Mouse (Mus musculus) kidney, adult 11 months (tissue): ENCODE results near the gene Gpr84.

Experiments
- DNase-seq: peaks from one replicate; pipeline ENCODE4 v3.0.0; 2022

Gpr84 gene

GRCm38 (mm10) chr15:103310365-103310910, at the start of gene Gpr84:
Gene Gpr84, minus strand, starts transcription at chr15:103310612.
- DNase-seq: no peak

DNA sequence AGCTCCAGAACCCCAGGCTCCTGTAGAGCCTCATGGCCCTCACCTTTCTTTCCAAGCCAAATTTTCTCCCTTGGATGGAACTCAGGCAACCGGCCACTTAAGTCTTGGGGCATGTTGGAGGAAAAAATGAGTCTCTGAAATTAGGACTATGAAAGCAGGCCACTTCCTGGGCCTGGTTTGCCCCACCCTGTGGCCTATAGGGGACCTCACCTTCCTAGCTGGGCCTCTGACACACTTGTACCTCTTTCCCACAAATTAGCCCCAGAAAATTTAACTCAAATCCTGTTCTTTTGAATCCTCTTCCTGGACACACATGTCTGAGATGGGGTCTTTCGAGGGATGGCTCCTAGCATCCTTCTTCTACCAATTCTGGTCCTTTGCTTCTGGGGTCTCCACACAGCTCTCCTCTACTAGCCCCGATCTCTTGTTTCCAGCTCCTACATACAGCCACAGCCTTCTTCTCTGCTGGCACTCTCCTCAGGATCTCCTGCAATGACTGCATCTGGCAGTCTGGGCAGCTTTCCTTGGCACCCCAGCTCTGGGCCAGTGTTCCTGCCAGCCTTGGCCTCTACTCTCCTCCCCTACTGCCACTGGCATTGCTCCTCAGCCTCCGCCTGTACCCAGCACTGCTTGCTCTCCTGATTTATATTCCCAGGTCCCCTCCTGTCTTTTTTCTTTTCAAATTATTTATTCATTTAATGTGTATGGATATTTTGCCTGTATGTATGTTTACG, 49.6 kb upstream of the Gpr84 start:
- DNase-seq: no peak

DNA sequence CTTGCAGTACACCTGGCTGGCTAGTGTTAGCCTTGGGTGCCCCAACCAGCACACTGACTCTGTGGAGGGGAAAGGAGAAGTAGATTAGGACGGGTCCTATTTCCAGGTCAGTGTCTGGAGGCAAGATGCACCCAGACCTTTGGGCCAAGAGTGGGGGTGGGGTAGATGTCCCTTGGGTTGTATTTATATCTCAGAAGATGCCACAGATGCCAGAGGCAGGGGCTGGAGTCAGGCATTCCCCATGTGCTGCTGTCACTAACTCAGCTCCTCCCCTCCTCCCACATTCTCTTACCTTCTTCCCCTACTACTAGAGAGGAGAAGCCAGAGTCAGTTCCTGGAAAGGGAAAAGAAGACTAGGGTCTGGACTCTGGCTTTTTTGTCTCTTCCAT, 48.7 kb upstream of the Gpr84 start:
- no peak for DNase-seq

GRCm38 (mm10) chr15:103358278-103359121, 48.1 kb upstream of the Gpr84 start:
- DNase-seq: no peak

GRCm38 (mm10) chr15:103357817-103358216, 47.4 kb upstream of the Gpr84 start:
- DNase-seq: no peak

- DNase-seq: no peak
Observed at GRCm38 (mm10) chr15:103356130-103356529, 45.7 kb upstream of the Gpr84 start.

DNA sequence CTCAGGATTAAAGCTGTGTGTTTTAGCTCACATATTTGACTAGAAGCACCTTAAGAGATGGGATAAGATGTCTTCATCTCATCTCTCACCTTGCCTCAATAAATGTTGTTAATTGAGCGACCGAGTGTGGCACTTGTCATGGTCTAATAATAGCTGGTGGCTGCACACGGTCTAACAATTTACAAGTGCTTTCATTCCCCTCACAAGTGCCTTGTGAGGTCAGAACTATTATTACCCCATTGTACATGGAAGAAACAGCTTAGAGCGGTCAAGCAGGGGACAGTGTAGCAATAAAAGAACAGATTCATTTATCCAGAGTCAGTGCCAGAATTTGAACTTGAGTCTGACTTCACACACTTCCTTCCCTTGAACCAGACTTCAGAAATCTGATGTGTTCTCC, 45.0 kb upstream of the Gpr84 start:
- no peak for DNase-seq

DNA sequence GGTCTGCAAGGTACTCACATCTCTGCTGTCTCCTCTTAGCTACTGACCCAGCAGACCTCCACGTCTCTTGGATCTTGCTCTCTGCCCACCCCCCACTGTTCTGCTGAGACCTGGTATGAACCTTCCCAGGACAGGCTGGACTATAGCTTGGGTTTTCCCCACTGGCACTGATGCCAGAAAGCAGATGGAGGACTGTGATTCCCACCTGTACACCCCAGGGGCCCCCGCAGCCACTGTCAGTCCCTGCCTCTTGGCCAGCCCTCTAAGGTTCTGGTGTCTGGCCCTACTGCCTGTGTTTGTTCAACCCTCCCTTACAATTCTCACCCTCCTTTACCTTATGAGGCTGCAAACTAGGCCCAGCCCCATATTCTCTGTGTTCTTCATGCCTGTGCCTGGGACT, 44.3 kb upstream of the Gpr84 start:
- no peak for DNase-seq

DNA sequence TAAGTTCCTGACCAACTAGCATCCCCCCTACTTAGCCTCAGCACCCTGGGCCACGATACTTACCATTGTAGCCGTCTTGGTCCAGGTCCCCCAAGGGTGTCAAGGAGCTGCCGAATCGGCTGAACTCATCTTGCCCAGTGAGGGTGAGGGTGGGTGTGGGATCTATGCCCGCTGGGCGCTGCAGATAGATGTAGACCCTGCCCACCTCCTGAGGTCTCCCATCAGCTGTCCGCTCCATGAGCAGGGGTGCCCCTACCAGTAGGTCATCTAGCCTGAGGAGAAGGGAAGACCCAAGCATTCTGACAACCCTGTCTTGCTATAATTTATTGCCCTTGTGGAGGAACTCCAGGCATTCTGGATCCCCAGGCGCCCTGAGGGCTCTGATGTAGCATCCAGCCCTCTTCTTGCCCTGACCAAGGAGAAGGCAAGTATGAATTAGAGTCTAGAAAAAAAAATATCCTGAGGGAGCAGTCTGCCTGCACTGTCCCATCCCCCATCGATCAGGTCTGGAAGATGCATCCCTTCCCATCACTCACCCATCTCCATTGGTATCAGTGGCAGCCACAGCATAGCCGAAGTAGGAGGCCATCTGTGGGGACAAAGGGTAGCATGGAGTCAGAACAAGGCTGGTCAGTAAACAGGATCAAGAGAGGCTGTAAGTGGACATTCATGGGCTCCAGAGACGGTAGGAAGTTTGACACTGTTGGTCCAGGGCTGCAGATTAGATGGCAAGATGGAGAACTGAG, 43.3 kb upstream of the Gpr84 start:
- DNase-seq: no peak

GRCm38 (mm10) chr15:103352856-103353255, 42.4 kb upstream of the Gpr84 start:
- no peak for DNase-seq

DNA sequence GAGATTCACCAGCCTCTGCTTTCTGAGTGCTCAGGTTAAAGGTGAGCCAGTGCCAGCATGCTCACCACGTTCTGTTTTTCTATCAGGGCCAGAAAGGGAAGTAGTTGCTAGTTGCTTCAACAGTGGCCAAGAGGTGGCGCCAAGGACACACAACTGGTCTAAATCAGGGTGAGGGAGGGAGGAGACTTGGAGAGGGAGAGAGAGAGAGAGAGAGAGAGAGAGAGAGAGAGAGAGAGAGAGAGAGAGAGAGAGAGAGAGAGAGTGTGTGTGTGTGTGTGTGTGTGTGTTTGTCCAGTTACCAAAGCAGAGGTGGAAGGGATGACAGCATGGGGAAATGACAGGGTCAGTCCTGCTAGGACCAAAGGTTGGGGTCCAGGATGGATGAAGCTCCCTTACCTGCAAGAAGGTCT, 36.9 kb upstream of the Gpr84 start:
- peak; percentile 55 for DNase-seq

GRCm38 (mm10) chr15:103345789-103346188, 35.4 kb upstream of the Gpr84 start:
- no peak for DNase-seq

DNA sequence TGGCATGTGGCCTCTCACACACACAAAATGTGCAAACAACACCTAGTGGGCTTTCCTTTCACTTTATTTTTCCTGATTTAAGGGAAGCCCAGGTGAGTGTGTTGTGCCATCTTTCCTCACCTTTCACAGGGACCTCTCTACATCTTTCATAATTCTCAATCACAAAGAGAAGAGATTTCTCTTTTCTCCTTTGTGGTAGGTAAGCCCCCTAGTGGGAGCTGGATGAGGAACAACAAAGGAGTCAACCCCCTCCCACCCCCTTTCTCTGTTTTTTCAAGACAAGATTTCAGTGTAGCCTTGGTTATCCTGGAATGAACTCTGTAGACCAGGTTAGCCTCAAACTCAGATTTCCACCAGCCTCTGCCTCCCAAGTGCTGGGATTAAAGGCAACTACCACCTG, 33.1 kb upstream of the Gpr84 start:
- DNase-seq: no peak

DNA sequence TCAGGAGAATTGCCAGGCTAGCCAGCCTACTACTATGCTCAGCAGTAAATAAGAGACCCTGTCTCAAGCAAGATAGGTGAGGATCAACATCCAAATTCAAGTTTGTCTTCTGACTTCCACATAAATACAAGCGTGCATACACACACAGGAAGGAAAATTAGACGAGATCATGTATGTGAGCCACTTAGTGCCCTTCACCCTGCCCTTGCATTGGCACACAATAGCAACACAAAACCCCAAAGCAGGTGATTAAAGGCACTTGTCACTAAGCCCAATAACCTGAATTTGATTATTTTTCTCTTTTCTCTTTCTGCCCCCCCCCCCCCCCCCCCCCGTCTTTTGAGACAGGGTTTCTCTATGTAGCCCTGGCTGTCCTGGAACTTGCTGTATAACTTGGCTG, 32.6 kb upstream of the Gpr84 start:
- DNase-seq: no peak

DNA sequence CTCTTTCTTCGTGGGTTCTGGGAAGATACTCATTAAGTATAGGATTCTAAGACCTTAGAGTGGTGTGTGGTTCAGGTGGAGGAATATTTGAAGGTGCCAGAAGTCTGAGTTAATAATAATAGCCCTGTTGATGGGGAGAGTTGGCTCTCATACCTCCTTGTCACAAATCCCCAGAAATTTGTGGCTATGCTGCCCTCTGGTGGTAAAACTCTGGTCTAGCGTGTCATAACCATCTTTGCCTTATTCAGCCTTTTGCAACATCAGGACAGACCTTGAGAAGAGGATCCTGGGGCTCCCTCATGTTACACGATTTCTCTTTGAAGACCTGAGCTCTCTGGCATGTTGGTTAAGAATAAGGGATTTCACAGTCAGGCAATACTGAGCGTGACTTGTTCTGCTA, 32.0 kb upstream of the Gpr84 start:
- DNase-seq: peak; percentile 63

- DNase-seq: no peak
Observed at GRCm38 (mm10) chr15:103341547-103341946, 31.1 kb upstream of the Gpr84 start.

DNA sequence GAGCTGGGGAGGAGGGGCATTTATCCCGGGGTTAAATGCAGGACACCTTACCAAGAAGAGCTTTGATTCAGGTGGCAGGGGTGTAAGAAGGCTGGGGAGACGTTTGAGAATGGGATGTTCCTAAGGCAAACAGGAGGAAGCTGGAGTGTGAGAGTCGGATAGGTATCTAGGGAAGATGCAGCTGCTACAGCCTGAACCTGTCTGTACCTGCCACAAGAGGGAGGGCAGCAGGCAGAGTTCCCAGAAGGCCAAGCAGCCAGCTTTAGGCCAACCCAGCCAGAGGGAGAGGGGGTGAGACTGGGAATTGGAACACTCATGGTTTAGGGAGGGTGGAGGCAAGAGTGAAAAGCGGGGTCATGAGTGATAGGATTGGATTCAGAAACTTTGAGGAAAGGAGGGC, 30.4 kb upstream of the Gpr84 start:
- DNase-seq: no peak

DNA sequence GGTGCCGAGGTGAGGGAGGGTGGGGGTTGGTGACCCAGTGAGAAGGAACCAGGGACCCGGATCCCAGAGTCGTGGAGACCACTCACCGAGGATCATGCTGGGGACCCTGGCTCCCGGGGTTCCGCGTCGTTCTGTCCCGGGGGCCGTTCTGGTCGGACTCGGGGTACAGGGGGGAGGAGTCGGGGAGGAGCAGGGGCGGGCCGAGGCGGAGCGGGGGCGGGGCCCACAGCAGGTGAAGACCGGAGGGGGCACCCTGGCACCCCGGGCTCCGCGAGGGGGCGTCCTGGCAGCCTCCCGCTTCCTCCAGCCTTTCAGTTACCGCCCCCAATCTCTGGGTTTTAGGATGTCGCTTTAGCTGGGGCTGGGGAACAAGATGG, 29.5 kb upstream of the Gpr84 start, which contains the start of gene Zfp385a:
TSS of gene Zfp385a (minus strand) at position 133 of the 377 bp plus-strand sequence.
- DNase-seq: no peak

GRCm38 (mm10) chr15:103339166-103339960, 29.0 kb upstream of the Gpr84 start:
- no peak for DNase-seq

DNA sequence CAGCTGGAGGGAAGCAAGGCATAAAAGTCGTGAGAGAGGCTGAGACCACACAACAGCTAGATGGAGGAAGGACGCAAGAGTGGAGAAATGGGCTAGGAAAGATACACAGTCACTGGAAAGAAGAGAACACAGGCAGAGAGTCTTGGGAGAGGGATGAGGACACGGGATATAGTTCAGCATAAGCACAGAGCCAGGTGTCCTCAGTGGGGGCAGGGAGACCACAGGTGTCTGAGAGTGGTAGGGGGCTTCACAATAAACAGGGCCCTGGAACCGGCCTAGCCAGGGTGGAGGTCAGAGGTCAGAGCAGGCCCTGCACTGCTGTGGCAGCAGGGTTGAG, 28.4 kb upstream of the Gpr84 start:
- no peak for DNase-seq

DNA sequence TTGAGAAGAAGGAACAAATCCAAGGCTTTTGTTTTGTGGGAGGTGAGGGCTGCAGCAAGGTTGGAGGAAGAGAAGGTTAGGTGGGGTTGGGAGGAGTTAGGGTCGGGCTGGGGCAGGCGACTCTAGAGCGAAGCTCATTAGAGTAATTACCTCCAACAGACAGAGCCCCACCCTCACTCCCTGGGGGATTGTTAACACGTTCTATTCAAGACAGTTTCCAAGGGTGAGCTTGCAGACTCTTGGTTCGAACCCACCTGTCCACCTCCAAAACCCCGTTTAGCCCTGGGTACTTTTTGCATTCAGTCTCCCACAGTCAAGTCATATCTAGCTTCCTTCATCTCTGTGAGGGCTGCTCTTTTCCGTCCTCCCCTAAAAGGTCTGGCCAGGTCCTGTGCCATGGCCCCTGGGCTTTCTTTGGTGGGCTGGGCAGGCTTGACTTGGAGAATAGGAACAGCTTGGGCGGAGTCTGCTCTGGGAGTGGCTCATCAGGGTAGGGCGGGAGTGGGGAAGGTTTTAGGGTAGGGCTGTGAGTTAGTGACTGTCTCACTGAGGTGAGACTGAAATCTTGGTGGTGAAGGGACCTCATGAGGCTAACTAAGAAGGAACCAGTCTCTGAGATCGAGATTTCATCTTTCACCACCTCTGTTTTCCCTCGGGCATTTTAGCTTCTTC, 26.7 kb upstream of the Gpr84 start:
- no peak for DNase-seq
